Comparison of ENCODE assay signal across 10 mouse cellular contexts in genomic region chr10:68842023-68842735, GRCm38 (mm10).
DNase-seq lines count a peak whose midpoint lies in the region.
"Had no signal": no experiment of that assay in that cellular context is flagged by ENCODE, and none has a peak within 500 bp of the region (broad histone marks: within the 10 kb centered on the region; RNA-seq: fewer than 3 reads in every experiment).

No protein-coding gene starts in this region.

- DNase-seq in adrenal gland, adult 2 months, result peak; percentile 24
- DNase-seq in adrenal gland, postnatal 4 days (ENCODE audit: low spot score in 2 of 2), result no peak
- DNase-seq in heart, adult 11 months, result peak; percentile 94
- DNase-seq in kidney, adult 9 months, result peak; percentile 56
- DNase-seq in lung, postnatal 36 days, result peak; percentile 47
- no peak for DNase-seq in embryo, embryonic 9.5 days (ENCODE audit: extremely low spot score)
- DNase-seq in ovary, postnatal 36 days (ENCODE audit: low spot score), result no peak
- no peak for DNase-seq in right cerebral cortex, postnatal 14 days
- DNase-seq: layer of hippocampus, postnatal 36 days; thymus, postnatal 4 days had no signal

Comparison
In these comparisons a context has a peak if more than half of its experiments do, and no peak if none do; other contexts are left out.
1. DNase-seq: peak in adrenal gland, adult 2 months (single experiment), heart, adult 11 months (single experiment), kidney, adult 9 months (single experiment) and lung, postnatal 36 days (single experiment); none in adrenal gland, postnatal 4 days (0 of 2), embryo, embryonic 9.5 days (single experiment), ovary, postnatal 36 days (single experiment) and right cerebral cortex, postnatal 14 days (single experiment).